12 mouse cellular contexts compared by ENCODE assay signal in the genomic region with DNA sequence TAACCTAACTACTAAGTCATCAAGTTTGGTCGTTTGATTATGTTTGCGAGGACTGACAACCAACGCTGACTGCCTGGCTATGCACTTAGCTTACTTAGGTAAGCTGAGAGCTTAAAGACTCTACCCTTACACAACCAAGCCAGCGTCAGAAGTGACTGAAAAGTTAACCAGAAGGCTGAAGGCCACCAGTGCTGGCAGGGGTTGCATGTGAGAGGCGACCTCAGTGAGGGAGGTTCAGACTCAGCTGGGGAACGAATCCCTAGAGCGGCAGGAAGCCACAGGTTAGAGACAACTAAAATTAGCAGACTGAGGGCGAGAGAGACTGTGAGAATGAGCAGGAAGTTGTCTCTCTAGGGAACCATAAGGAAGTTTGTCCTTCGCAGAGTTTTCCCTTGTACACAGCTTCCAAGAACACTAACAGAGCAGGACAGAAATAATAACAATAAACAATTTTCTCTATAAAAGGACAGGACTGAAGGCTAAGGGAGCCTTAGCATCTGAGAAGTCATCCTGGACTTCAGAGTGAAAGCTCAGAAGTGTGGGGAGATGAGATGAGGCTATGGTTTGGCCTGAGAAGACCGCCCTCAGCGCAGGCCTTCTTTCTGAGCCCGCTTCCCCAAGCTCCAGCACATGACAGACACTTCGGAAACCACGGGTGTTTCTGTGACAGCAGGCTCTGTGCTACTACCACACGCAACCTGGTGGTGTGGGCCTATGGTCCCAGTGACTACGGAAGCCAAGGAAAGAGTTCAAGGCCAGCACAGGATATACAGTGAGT.
DNase-seq lines count a peak whose midpoint lies in the region; ATAC-seq and TF ChIP-seq lines count a peak whose summit lies in the region.
"Had no signal": no experiment of that assay in that cellular context is flagged by ENCODE, and none has a peak within 500 bp of the region (broad histone marks: within the 10 kb centered on the region; RNA-seq: fewer than 3 reads in every experiment).

No protein-coding gene starts in this region.

- DNase-seq in kidney, adult 2 months = peak; percentile 56
- DNase-seq in 416B (ENCODE audit: low read depth) (peak; percentile 46), MN1 (ENCODE audit: low spot score) (no peak)
- DNase-seq in kidney, postnatal 36 days = peak; percentile 29 to 49
- DNase-seq: cerebellum, postnatal 10 days; thymus, postnatal 36 days had no signal

- H3K4me2 ChIP-seq in kidney, embryonic 14.5 days (replicated peaks; ENCODE audit: low read depth, low read length) = no peak overlapping the region
- H3K4me2 ChIP-seq: heart, embryonic 13.5 days; limb, embryonic 15.5 days had no signal

- no peaks in the 10 kb centered on the region for H3K9me3 ChIP-seq in kidney, embryonic 14.5 days (ENCODE audit: control insufficient read depth, low read length)
- H3K9me3 ChIP-seq: heart, embryonic 13.5 days; limb, embryonic 15.5 days had no signal

- H3K36me3 ChIP-seq in kidney, adult 2 months (ENCODE audit: control insufficient read depth, insufficient read depth, low read length) = peaks cover 6% of the 10 kb centered on the region
- H3K36me3 ChIP-seq in kidney, embryonic 14.5 days (ENCODE audit: control insufficient read depth, insufficient read depth, low read length) = peaks cover 23% of the 10 kb centered on the region

- H3K27me3 ChIP-seq in kidney, adult 2 months (replicated peaks; ENCODE audit: control insufficient read depth, insufficient read depth, low read length) = no peaks in the 10 kb centered on the region
- no peaks in the 10 kb centered on the region for H3K27me3 ChIP-seq in kidney, embryonic 14.5 days (ENCODE audit: control insufficient read depth, insufficient read depth, low read length)
- H3K27me3 ChIP-seq: heart, embryonic 13.5 days; limb, embryonic 15.5 days; megakaryocyte, embryonic 14.5 days had no signal

- TF ChIP-seq CTCF in kidney, adult 2 months (conservative IDR thresholded peaks at IDR 0.05; ENCODE audit: insufficient read depth, insufficient read length, low read depth, low read length) = no peak

- no peak overlapping the region for H3K4me3 ChIP-seq in kidney, adult 2 months (ENCODE audit: insufficient read depth, low read depth, low read length)
- no peak overlapping the region for H3K4me3 ChIP-seq in kidney, embryonic 14.5 days (ENCODE audit: low read length)
- no peak overlapping the region for H3K4me3 ChIP-seq in brown adipose tissue, adult 24 weeks (ENCODE audit: insufficient read depth, low read depth, low read length)
- H3K4me3 ChIP-seq: heart, embryonic 13.5 days; limb, embryonic 15.5 days; megakaryocyte, embryonic 14.5 days had no signal

- peak overlapping the region; percentile 51 for H3K27ac ChIP-seq in kidney, adult 2 months (ENCODE audit: insufficient read depth, low read depth, low read length)
- no peak overlapping the region for H3K27ac ChIP-seq in kidney, embryonic 14.5 days (ENCODE audit: low read depth, low read length)
- H3K27ac ChIP-seq in brown adipose tissue, adult 24 weeks (replicated peaks; ENCODE audit: low read depth, low read length) = peak overlapping the region; percentile 89
- H3K27ac ChIP-seq: heart, embryonic 13.5 days; limb, embryonic 15.5 days had no signal

- WGBS in kidney, adult 2 months = 69% methylated on average over 16 of the region's 16 CpGs
- 77% methylated on average over 16 of the region's 16 CpGs for WGBS in kidney, embryonic 14.5 days

- no peak for TF ChIP-seq POLR2A in kidney, adult 2 months (IDR thresholded peaks at IDR 0.05; ENCODE audit: low read depth, low read length)

- no peak overlapping the region for H3K9ac ChIP-seq in kidney, embryonic 14.5 days (ENCODE audit: low read depth, low read length)
- H3K9ac ChIP-seq: heart, embryonic 13.5 days; limb, embryonic 15.5 days had no signal

- ATAC-seq in kidney, embryonic 14.5 days (ENCODE audit: low FRiP score, low TSS enrichment) = no peak
- ATAC-seq in megakaryocyte-erythroid progenitor cell, adult 5-6 weeks (replicated peaks; ENCODE audit: low FRiP score, low TSS enrichment, poor library complexity, severe bottlenecking) = no peak

- H3K4me1 ChIP-seq in kidney, adult 2 months (ENCODE audit: control insufficient read depth, insufficient read depth, low read length) = no peaks in the 10 kb centered on the region
- H3K4me1 ChIP-seq in kidney, embryonic 14.5 days (ENCODE audit: control insufficient read depth, insufficient read depth, low read length) = no peaks in the 10 kb centered on the region
- H3K4me1 ChIP-seq in brown adipose tissue, adult 24 weeks (ENCODE audit: control insufficient read depth, insufficient read depth, insufficient read length, low read length) = peaks cover 6% of the 10 kb centered on the region; the same call in 1 of the 2 replicates
- H3K4me1 ChIP-seq: heart, embryonic 13.5 days; limb, embryonic 15.5 days had no signal
